Comparison of ENCODE assay signal across 21 mouse cellular contexts in genomic region chr1:191877681-191878080, GRCm38 (mm10). TPM values are rescaled to one million over a fixed set of nuclear protein-coding genes. Genes with fewer than 3 reads are reported as not detected.
A peak's percentile ranks its signal among the peaks of the same experiment; 100 is the strongest.
DNase-seq lines count a peak whose midpoint lies in the region; ATAC-seq and TF ChIP-seq lines count a peak whose summit lies in the region.
"Had no signal": no experiment of that assay in that cellular context is flagged by ENCODE, and none has a peak within 500 bp of the region (broad histone marks: within the 10 kb centered on the region; RNA-seq: fewer than 3 reads in every experiment).

No protein-coding gene starts in this region.

- no peaks in the 10 kb centered on the region for H3K9me3 ChIP-seq in forebrain, embryonic 10.5 days
- H3K9me3 ChIP-seq in forebrain, embryonic 12.5 days, result no peaks in the 10 kb centered on the region
- no peaks in the 10 kb centered on the region for H3K9me3 ChIP-seq in midbrain, embryonic 10.5 days (replicated peaks)
- no peaks in the 10 kb centered on the region for H3K9me3 ChIP-seq in midbrain, embryonic 16.5 days (replicated peaks; ENCODE audit: control insufficient read depth, low read length, poor library complexity, severe bottlenecking)
- H3K9me3 ChIP-seq: embryonic facial prominence, embryonic 13.5 days; hindbrain, embryonic 12.5 days had no signal

- H3K4me2 ChIP-seq in forebrain, embryonic 12.5 days, result no peak overlapping the region
- H3K4me2 ChIP-seq in midbrain, embryonic 16.5 days (ENCODE audit: low read length), result no peak overlapping the region
- H3K4me2 ChIP-seq: embryonic facial prominence, embryonic 13.5 days; heart, embryonic 12.5 days; hindbrain, embryonic 12.5 days had no signal

- H3K27ac ChIP-seq in forebrain, embryonic 10.5 days, result peak overlapping the region; percentile 26; the same call in 1 of the 2 replicates
- H3K27ac ChIP-seq in forebrain, embryonic 12.5 days, result no peak overlapping the region
- no peak overlapping the region for H3K27ac ChIP-seq in kidney, adult 2 months (ENCODE audit: insufficient read depth, low read depth, low read length)
- H3K27ac ChIP-seq in midbrain, embryonic 10.5 days (replicated peaks), result peak overlapping the region; percentile 49; the same call in 1 of the 2 replicates
- H3K27ac ChIP-seq in midbrain, embryonic 16.5 days (ENCODE audit: low read length), result no peak overlapping the region
- H3K27ac ChIP-seq: hindbrain, embryonic 12.5 days had no signal

- 77% methylated on average over 10 of the region's 10 CpGs for WGBS in forebrain, embryonic 10.5 days
- 79% methylated on average over 10 of the region's 10 CpGs for WGBS in forebrain, embryonic 12.5 days
- 53% methylated on average over 10 of the region's 10 CpGs for WGBS in kidney, adult 2 months
- 73% methylated on average over 10 of the region's 10 CpGs for WGBS in midbrain, embryonic 10.5 days
- 75% methylated on average over 10 of the region's 10 CpGs for WGBS in midbrain, embryonic 16.5 days

- H3K4me1 ChIP-seq in forebrain, embryonic 10.5 days, result peaks cover 28% of the 10 kb centered on the region
- H3K4me1 ChIP-seq in forebrain, embryonic 12.5 days, result peaks cover 8% of the 10 kb centered on the region
- H3K4me1 ChIP-seq in kidney, adult 2 months (ENCODE audit: control insufficient read depth, insufficient read depth, low read length), result no peaks in the 10 kb centered on the region
- H3K4me1 ChIP-seq in midbrain, embryonic 10.5 days, result peaks cover 20% of the 10 kb centered on the region
- no peaks in the 10 kb centered on the region for H3K4me1 ChIP-seq in midbrain, embryonic 16.5 days (ENCODE audit: control insufficient read depth, insufficient read depth, low read length)
- H3K4me1 ChIP-seq: hindbrain, embryonic 12.5 days had no signal

- no peaks in the 10 kb centered on the region for H3K27me3 ChIP-seq in forebrain, embryonic 10.5 days (ENCODE audit: poor library complexity, severe bottlenecking)
- 0 out of 2 replicates have a peak, but pooled peaks cover 3% of the 10 kb centered on the region for H3K27me3 ChIP-seq in forebrain, embryonic 12.5 days
- H3K27me3 ChIP-seq in kidney, adult 2 months (replicated peaks; ENCODE audit: control insufficient read depth, insufficient read depth, low read length), result no peaks in the 10 kb centered on the region
- no peaks in the 10 kb centered on the region for H3K27me3 ChIP-seq in midbrain, embryonic 10.5 days (ENCODE audit: low read depth, poor library complexity, severe bottlenecking)
- no peaks in the 10 kb centered on the region for H3K27me3 ChIP-seq in midbrain, embryonic 16.5 days (ENCODE audit: control insufficient read depth, insufficient read depth, low read depth, low read length)
- H3K27me3 ChIP-seq: embryonic facial prominence, embryonic 13.5 days; heart, embryonic 12.5 days; hindbrain, embryonic 12.5 days had no signal

- H3K4me3 ChIP-seq in forebrain, embryonic 10.5 days, result no peak overlapping the region
- no peak overlapping the region for H3K4me3 ChIP-seq in forebrain, embryonic 12.5 days (replicated peaks)
- H3K4me3 ChIP-seq in kidney, adult 2 months (ENCODE audit: insufficient read depth, low read depth, low read length), result no peak overlapping the region
- H3K4me3 ChIP-seq in midbrain, embryonic 10.5 days, result no peak overlapping the region
- H3K4me3 ChIP-seq in midbrain, embryonic 16.5 days (ENCODE audit: low read depth, low read length), result no peak overlapping the region
- H3K4me3 ChIP-seq: embryonic facial prominence, embryonic 13.5 days; heart, embryonic 12.5 days; hindbrain, embryonic 12.5 days had no signal

- H3K9ac ChIP-seq in forebrain, embryonic 12.5 days, result no peak overlapping the region
- no peak overlapping the region for H3K9ac ChIP-seq in midbrain, embryonic 16.5 days (ENCODE audit: low read depth, low read length)
- H3K9ac ChIP-seq: embryonic facial prominence, embryonic 13.5 days; heart, embryonic 12.5 days; hindbrain, embryonic 12.5 days had no signal

- no peak for DNase-seq in forebrain, embryonic 10.5 days (ENCODE audit: extremely low spot score, low spot score)
- DNase-seq in kidney, adult 2 months, result peak; percentile 67
- no peak for DNase-seq in kidney, postnatal 14 days
- peak; percentile 53 to 65 for DNase-seq in kidney, postnatal 36 days
- no peak for DNase-seq in kidney, postnatal 10 days
- no peak for DNase-seq in midbrain, embryonic 10.5 days (ENCODE audit: low spot score)
- DNase-seq: adrenal gland, adult 8-10 months; B cell, adult 2 months; cerebellum, adult 18-20 months; cerebellum, adult 9-11 months; cerebellum, postnatal 36 days; gastrocnemius, postnatal 36 days; heart, postnatal 36 days had no signal

- TF ChIP-seq POLR2A in kidney, adult 2 months (IDR thresholded peaks at IDR 0.05; ENCODE audit: low read depth, low read length), result no peak

- no peak for ATAC-seq in forebrain, embryonic 12.5 days (ENCODE audit: low FRiP score)
- no peak for ATAC-seq in midbrain, embryonic 16.5 days
- ATAC-seq: CD4-positive, CD25-positive, alpha-beta regulatory T cell, adult 4 months; forebrain, embryonic 14.5 days had no signal

- TF ChIP-seq CTCF in kidney, adult 2 months (conservative IDR thresholded peaks at IDR 0.05; ENCODE audit: insufficient read depth, insufficient read length, low read depth, low read length), result no peak

- no peaks in the 10 kb centered on the region for H3K36me3 ChIP-seq in forebrain, embryonic 10.5 days (replicated peaks)
- no peaks in the 10 kb centered on the region for H3K36me3 ChIP-seq in forebrain, embryonic 12.5 days (replicated peaks)
- no peaks in the 10 kb centered on the region for H3K36me3 ChIP-seq in kidney, adult 2 months (ENCODE audit: control insufficient read depth, insufficient read depth, low read length)
- H3K36me3 ChIP-seq in midbrain, embryonic 10.5 days, result no peaks in the 10 kb centered on the region
- no peaks in the 10 kb centered on the region for H3K36me3 ChIP-seq in midbrain, embryonic 16.5 days (ENCODE audit: control insufficient read depth, insufficient read depth, low read length)
- H3K36me3 ChIP-seq: embryonic facial prominence, embryonic 13.5 days; G1E; heart, embryonic 12.5 days; hindbrain, embryonic 12.5 days had no signal

RNA-seq across cellular contexts. Expression of gene Slc30a1, which starts 28.9 kb away (rescaled TPM):
- polyA plus RNA-seq in forebrain, embryonic 10.5 days (2016; fragmentation: Nextera tagmentation; extraction: Ambion mirVana), result 1.2 and 1.5 TPM in 2 replicates
- 2.4 and 4.2 TPM in 2 replicates for polyA plus RNA-seq in forebrain, embryonic 12.5 days (2016; fragmentation: Nextera tagmentation; extraction: Ambion mirVana)
- polyA plus RNA-seq in kidney, adult 2 months (2012; rRNA removed), result 18.1 and 19.9 TPM in 2 replicates
- polyA plus RNA-seq in midbrain, embryonic 10.5 days (2016; fragmentation: Nextera tagmentation; extraction: Ambion mirVana), result 1.2 and 1.3 TPM in 2 replicates
- 2.3 and 2.8 TPM in 2 replicates for polyA plus RNA-seq in midbrain, embryonic 16.5 days (2015; fragmentation: Nextera tagmentation; extraction: Ambion mirVana)

RNA-seq across cellular contexts. Expression of gene Nek2, which starts 56.4 kb away (rescaled TPM):
- 69.8 and 70.8 TPM in 2 replicates for polyA plus RNA-seq in forebrain, embryonic 10.5 days (2016; fragmentation: Nextera tagmentation; extraction: Ambion mirVana)
- polyA plus RNA-seq in forebrain, embryonic 12.5 days (2016; fragmentation: Nextera tagmentation; extraction: Ambion mirVana), result 55.2 and 56.1 TPM in 2 replicates
- 0.47 and 0.52 TPM in 2 replicates for polyA plus RNA-seq in kidney, adult 2 months (2012; rRNA removed)
- polyA plus RNA-seq in midbrain, embryonic 10.5 days (2016; fragmentation: Nextera tagmentation; extraction: Ambion mirVana), result 63.3 and 66.6 TPM in 2 replicates
- 4.7 and 6.0 TPM in 2 replicates for polyA plus RNA-seq in midbrain, embryonic 16.5 days (2015; fragmentation: Nextera tagmentation; extraction: Ambion mirVana)

Comparison
In these comparisons a context has a peak if more than half of its experiments do, and no peak if none do; other contexts are left out.
1. DNase-seq: peak in kidney, adult 2 months (single experiment) and kidney, postnatal 36 days (2 of 2); none in forebrain, embryonic 10.5 days (single experiment), kidney, postnatal 14 days (single experiment), kidney, postnatal 10 days (single experiment) and midbrain, embryonic 10.5 days (single experiment).
2. H3K27ac ChIP-seq: peak in forebrain, embryonic 10.5 days (single experiment) and midbrain, embryonic 10.5 days (single experiment); none in forebrain, embryonic 12.5 days (single experiment), kidney, adult 2 months (single experiment) and midbrain, embryonic 16.5 days (single experiment).